Mouse (Mus musculus): Measurements from ENCODE around the gene Zmat5. TPM values are rescaled to one million over a fixed set of nuclear protein-coding genes. Genes with fewer than 3 reads are reported as not detected.

Gene Zmat5
- 42.0 TPM for polyA plus RNA-seq (2017; shearing (Covaris generic))

GRCm38 (mm10) chr11:4704072-4704964 is at the start of gene Zmat5, which contains the start of gene Uqcr10:
Gene Zmat5 (plus strand): TSS chr11:4704678.
Gene Uqcr10 (minus strand): TSS chr11:4704342.

DNA sequence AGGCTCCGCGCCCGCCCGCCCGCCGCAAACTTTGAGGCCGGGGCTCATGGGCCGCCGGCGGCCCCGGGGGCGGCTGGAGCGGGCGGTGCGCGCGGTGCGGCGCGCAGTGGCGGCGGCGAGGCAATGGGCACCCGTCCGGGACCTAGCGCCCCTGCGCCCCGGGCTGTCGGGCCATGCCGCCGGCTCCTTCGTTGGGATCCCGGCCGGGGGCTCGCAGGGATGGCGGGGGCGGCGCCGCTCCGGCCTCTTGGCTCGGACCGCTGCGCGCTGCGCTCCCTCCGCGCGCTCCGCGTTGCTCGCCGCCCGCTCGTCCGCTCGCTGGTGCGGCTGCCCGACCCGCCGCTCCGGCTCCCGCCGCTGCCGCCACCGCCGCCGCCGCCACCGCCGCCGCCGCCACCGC is 42.3 kb downstream of the Zmat5 start, which contains the start of gene Cabp7:
Cabp7 (minus strand) TSS at position 46 of the 400 bp plus-strand sequence.

Other genes with a start within 250 kb of the Zmat5 start
- gene Mtmr3, start 109.8 kb upstream of the Zmat5 start, polyA plus RNA-seq (2017; shearing (Covaris generic)), result 92.4 TPM
- gene Gm11032, start 84.6 kb upstream of the Zmat5 start, polyA plus RNA-seq (2017; shearing (Covaris generic)), result not detected
- gene Ascc2, start 66.9 kb upstream of the Zmat5 start, polyA plus RNA-seq (2017; shearing (Covaris generic)), result 37.7 TPM
- gene Uqcr10, start 336 bp upstream of the Zmat5 start, polyA plus RNA-seq (2017; shearing (Covaris generic)), result 244 TPM
- not detected for gene Cabp7, start 42.1 kb downstream of the Zmat5 start, polyA plus RNA-seq (2017; shearing (Covaris generic))
- 45.0 TPM for gene Nf2, start 144.9 kb downstream of the Zmat5 start, polyA plus RNA-seq (2017; shearing (Covaris generic))
- gene Nipsnap1, start 169.3 kb downstream of the Zmat5 start, polyA plus RNA-seq (2017; shearing (Covaris generic)), result 23.3 TPM
- 28.7 TPM for gene Thoc5, start 190.6 kb downstream of the Zmat5 start, polyA plus RNA-seq (2017; shearing (Covaris generic))
- 4.7 TPM for gene Nefh, start 243.4 kb downstream of the Zmat5 start, polyA plus RNA-seq (2017; shearing (Covaris generic))